9 mouse cellular contexts compared by ENCODE assay signal in genomic region chr13:49225633-49226032, GRCm38 (mm10).
"Had no signal": no experiment of that assay in that cellular context is flagged by ENCODE, and none has a peak within 500 bp of the region (broad histone marks: within the 10 kb centered on the region; RNA-seq: fewer than 3 reads in every experiment).

No protein-coding gene starts in this region.

- DNase-seq: kidney, adult 8-10 months; kidney, postnatal 25 days; left cerebral cortex, postnatal 4 days; lung, adult 18-20 months; thymus, postnatal 4 days had no signal

- H3K9ac ChIP-seq: limb, embryonic 13.5 days; liver, embryonic 14.5 days; midbrain, embryonic 12.5 days had no signal

- H3K4me3 ChIP-seq: limb, embryonic 13.5 days; midbrain, embryonic 12.5 days had no signal

- H3K27me3 ChIP-seq: limb, embryonic 13.5 days had no signal

- H3K4me1 ChIP-seq: midbrain, embryonic 12.5 days had no signal

- H3K36me3 ChIP-seq: limb, embryonic 13.5 days; midbrain, embryonic 12.5 days had no signal

- ATAC-seq: midbrain, embryonic 16.5 days had no signal

- H3K27ac ChIP-seq: limb, embryonic 13.5 days; liver, embryonic 14.5 days; midbrain, embryonic 12.5 days had no signal

- H3K9me3 ChIP-seq: limb, embryonic 13.5 days; midbrain, embryonic 12.5 days had no signal
